In the genomic region with DNA sequence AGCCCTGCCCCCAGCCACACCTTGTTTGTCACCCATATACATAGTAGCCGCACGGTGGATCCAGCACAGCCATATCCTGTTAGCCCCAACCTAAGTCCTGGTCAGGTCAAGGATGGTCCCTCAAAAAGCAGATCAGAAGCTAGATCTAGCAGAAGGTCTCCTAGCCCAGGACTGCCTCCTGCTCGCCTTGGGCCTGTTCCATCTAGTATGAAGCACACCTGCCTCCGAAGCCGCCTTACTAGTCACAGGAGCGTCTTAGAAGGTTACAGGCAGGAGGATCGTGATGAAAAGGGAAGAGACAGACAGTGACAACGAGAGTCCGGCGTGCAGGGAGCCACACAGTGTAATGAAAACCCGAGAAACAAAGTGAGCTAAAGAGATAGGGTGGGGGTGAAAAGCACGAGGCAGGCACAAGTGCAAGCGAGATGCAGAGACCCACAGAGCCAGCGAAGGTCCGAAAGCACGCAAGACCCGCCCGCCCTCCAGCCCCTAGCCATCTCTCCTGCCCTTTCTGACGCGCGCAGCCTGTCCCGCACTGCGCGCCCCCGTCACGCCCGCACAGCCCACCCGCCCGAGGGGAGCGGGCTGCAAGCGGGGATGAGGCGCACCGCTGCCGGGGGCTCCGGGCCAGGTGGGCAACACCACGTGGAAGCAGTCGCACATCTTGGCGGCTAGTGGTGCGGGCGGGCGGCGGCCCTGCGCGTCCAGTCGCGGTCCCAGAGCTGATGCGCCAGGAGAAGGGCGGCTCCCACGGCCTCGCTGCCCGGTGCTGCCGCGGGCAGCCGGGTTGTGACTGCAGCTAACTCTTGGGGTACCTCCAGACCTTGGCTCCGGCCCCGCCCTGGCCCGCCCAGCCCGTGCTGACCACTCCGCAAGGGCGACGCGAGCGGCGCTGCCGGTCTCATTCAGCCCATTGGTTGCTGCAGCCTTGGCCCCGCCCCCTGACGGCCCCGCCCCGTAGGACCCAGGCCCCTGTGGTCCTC, we compare ENCODE assay signal across 8 mouse cellular contexts. TPM values are rescaled to one million over a fixed set of nuclear protein-coding genes. Genes with fewer than 3 reads are reported as not detected.
DNase-seq lines count a peak whose midpoint lies in the region; ATAC-seq and TF ChIP-seq lines count a peak whose summit lies in the region.

A gene (minus strand): TSS at position 794 of the 983 bp plus-strand sequence.

- TF ChIP-seq CTCF in bone marrow macrophage, adult 2 months (IDR thresholded peaks at IDR 0.05; ENCODE audit: low read depth, low read length), result no peak
- no peak for TF ChIP-seq CTCF in intestine, postnatal 0 days (IDR thresholded peaks at IDR 0.05; ENCODE audit: low read depth)

- peak in 1 of 2 experiments; percentile 75 for DNase-seq in left cerebral cortex, postnatal 10 days (ENCODE audit: extremely low spot score in 1 of 2, low spot score in 2 of 2)
- no peak for DNase-seq in left cerebral cortex, adult 18-20 months (ENCODE audit: low spot score in 2 of 2)
- DNase-seq in gastrocnemius, postnatal 25 days, result peak; percentile 45
- DNase-seq in layer of hippocampus, adult 18-20 months (ENCODE audit: low spot score in 2 of 2), result no peak
- no peak for DNase-seq in layer of hippocampus, postnatal 14 days (ENCODE audit: low spot score in 2 of 2)

- H3K4me3 ChIP-seq in bone marrow macrophage, adult 2 months (ENCODE audit: insufficient read depth, low read length), result peak within 1 kb of the TSS; percentile 63
- H3K4me3 ChIP-seq in intestine, postnatal 0 days (ENCODE audit: low read depth, low read length), result peak within 1 kb of the TSS; percentile 46
- H3K4me3 ChIP-seq in midbrain, embryonic 15.5 days, result peak within 1 kb of the TSS; percentile 79

- peak within 1 kb of the TSS; percentile 97 for H3K4me2 ChIP-seq in intestine, postnatal 0 days (replicated peaks; ENCODE audit: low read depth)
- H3K4me2 ChIP-seq in midbrain, embryonic 15.5 days, result peak within 1 kb of the TSS; percentile 100

- no peak for TF ChIP-seq POLR2A in bone marrow macrophage, adult 2 months (IDR thresholded peaks at IDR 0.05; ENCODE audit: borderline replicate concordance, low read depth, low read length)

- no peaks in the 10 kb centered on the region for H3K9me3 ChIP-seq in intestine, postnatal 0 days (ENCODE audit: control insufficient read depth)
- H3K9me3 ChIP-seq in midbrain, embryonic 15.5 days, result no peaks in the 10 kb centered on the region

- peaks cover 22% of the 10 kb centered on the region for H3K4me1 ChIP-seq in bone marrow macrophage, adult 2 months (ENCODE audit: control insufficient read depth, insufficient read depth, low read length)
- 0 out of 2 replicates have a peak, but pooled peaks cover 3% of the 10 kb centered on the region for H3K4me1 ChIP-seq in intestine, postnatal 0 days (replicated peaks; ENCODE audit: control insufficient read depth, insufficient read depth, low read length)
- peaks cover 11% of the 10 kb centered on the region for H3K4me1 ChIP-seq in midbrain, embryonic 15.5 days

- intact Hi-C loops in left cerebral cortex, postnatal 10 days (cut with DNase I), result no loop called here

- 2% methylated on average over 67 of the region's 69 CpGs for WGBS in intestine, postnatal 0 days
- 4% methylated on average over 67 of the region's 69 CpGs for WGBS in midbrain, embryonic 15.5 days

- ATAC-seq in intestine, postnatal 0 days, result 0 out of 2 replicates have a peak, but pooled peaks have one; percentile 13
- peak; percentile 57 for ATAC-seq in midbrain, embryonic 15.5 days (replicated peaks)

- H3K36me3 ChIP-seq in intestine, postnatal 0 days (ENCODE audit: control insufficient read depth, insufficient read depth), result no peaks in the 10 kb centered on the region
- no peaks in the 10 kb centered on the region for H3K36me3 ChIP-seq in midbrain, embryonic 15.5 days (replicated peaks)

- no peak within 1 kb of the TSS for H3K27ac ChIP-seq in bone marrow macrophage, adult 2 months (ENCODE audit: insufficient read depth, low read depth, low read length)
- no peak within 1 kb of the TSS for H3K27ac ChIP-seq in intestine, postnatal 0 days (ENCODE audit: low read depth, low read length)
- no peak within 1 kb of the TSS for H3K27ac ChIP-seq in midbrain, embryonic 15.5 days

- peaks cover 14% of the 10 kb centered on the region for H3K27me3 ChIP-seq in intestine, postnatal 0 days (replicated peaks; ENCODE audit: control insufficient read depth, insufficient read depth, low read length)
- H3K27me3 ChIP-seq in midbrain, embryonic 15.5 days (replicated peaks), result peaks cover 15% of the 10 kb centered on the region

- H3K9ac ChIP-seq in intestine, postnatal 0 days (ENCODE audit: low read depth, low read length), result no peak within 1 kb of the TSS; the same call in 1 of the 2 replicates
- H3K9ac ChIP-seq in midbrain, embryonic 15.5 days, result peak within 1 kb of the TSS; percentile 80

RNA-seq across cellular contexts. Expression of the gene that starts here (rescaled TPM):
- total RNA-seq in left cerebral cortex, postnatal 10 days (2021), result 10 to 100 TPM; 13.8 to 14.5 TPM
- total RNA-seq in left cerebral cortex, adult 18-20 months (2021), result 1 to 10 TPM; 5.8 to 6.6 TPM
- polyA plus RNA-seq in bone marrow macrophage, adult 2 months (2012; ENCODE audit: insufficient read depth, insufficient read length, missing spikeins), result 27.3 TPM in 2 replicates
- total RNA-seq in gastrocnemius, postnatal 25 days (2021), result 10 to 100 TPM in 1 of 2 experiments, 1 to 10 TPM in 1; 4.9 to 11.8 TPM
- polyA plus RNA-seq in intestine, postnatal 0 days (2015; fragmentation: Nextera tagmentation; extraction: Ambion mirVana), result 1.6 TPM in 2 replicates
- polyA plus RNA-seq in midbrain, embryonic 15.5 days (2015; fragmentation: Nextera tagmentation; extraction: Ambion mirVana), result 1.1 and 1.3 TPM in 2 replicates
- 1 to 10 TPM; 3.4 to 3.8 TPM for total RNA-seq in layer of hippocampus, adult 18-20 months (2021)
- total RNA-seq in layer of hippocampus, postnatal 14 days (2021), result 1 to 10 TPM; 4.9 to 7.8 TPM

Comparison
In these comparisons a context has a peak if more than half of its experiments do, and no peak if none do; other contexts are left out.
1. RNA of the gene that starts here (polyA plus RNA-seq): 27.3 TPM in bone marrow macrophage, adult 2 months; 1.6 TPM in intestine, postnatal 0 days and 1.1 to 1.3 TPM in midbrain, embryonic 15.5 days; every median in the first group is over 10 times any median in the second.
2. Peak in every context shown above with its lines, with median percentiles within 50 percentile points of each other: H3K4me3 ChIP-seq.